Mouse (Mus musculus): ENCODE measurements around the gene Shkbp1.

Shkbp1 gene

GRCm38 (mm10) chr7:27366082-27366844 lies 10.4 kb upstream of the Shkbp1 start:
- no peak for DNase-seq (ENCODE audit: low spot score)

- no peak for DNase-seq (ENCODE audit: low spot score)
Measured at GRCm38 (mm10) chr7:27364379-27364778, 8.6 kb upstream of the Shkbp1 start.

GRCm38 (mm10) chr7:27361283-27361946 lies 5.6 kb upstream of the Shkbp1 start:
- DNase-seq (ENCODE audit: low spot score) = peak; percentile 98

DNA sequence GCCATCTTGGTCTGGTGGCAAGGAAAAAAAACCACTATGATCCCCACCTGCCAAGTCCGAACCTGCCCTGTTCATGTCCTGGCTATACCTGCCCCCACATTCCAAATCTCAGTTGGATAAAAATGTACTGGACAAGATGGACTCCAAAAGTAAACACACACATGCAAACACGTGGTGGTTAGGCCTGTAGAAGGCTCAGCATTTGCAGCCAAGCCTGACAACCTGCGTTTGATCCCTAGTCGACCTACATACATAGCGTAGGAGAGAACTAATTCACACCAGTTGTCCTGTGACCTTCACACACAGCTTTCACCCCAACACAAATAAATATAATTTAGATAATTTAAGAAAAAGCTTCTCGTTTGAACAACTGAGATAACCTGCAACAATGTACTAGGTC lies 4.9 kb upstream of the Shkbp1 start:
- DNase-seq (ENCODE audit: low spot score) = no peak

DNA sequence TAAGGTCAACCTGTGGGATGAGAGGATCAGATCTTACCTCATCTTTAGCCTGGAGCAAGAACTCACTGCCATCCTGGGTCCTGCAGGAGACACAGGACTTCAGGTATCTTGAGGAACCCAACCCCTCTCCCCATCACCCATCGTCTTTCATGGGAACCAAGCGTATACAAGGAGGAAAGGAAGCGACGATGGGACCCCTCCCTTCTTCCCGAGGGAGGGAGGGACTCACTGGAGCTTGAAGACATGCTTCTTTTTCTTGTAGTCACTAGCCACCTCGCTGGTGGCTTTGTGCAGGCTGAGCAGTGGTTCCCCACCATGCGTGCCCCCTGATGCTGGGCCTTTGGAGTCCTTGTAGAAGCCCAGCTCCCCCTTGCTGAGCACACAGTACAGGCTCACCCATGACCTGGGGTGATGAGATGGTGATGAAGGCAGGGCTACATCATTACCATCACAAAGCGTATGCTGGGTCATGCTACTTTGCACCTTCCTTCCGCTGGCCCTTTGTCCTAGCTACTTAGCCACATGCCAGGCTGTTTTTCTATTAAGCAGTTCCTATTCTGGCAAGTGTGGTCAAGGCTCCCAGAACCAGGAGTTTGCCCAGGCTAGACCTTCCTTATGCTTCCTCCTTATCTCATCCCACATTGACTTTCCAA lies 4.0 kb upstream of the Shkbp1 start:
- DNase-seq (ENCODE audit: low spot score) = no peak

DNA sequence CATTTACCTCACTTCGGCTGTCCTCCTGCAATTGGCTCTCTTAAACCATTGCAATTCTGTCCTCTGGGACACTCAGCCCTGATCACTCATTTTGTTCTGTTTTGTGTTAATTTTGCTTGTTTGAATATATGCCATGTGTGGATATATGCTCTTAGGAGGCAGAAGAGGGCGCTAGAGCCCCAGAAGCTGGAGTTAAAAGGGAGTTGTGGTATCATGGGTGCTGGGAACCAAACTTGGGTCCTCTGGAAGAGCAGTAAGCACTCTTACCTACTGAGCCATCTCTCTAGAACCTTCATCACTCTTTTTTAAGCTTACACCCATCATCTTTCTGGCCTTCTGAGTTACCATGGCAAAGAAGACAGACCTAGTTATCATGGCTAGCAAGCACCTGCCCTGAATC lies 3.3 kb upstream of the Shkbp1 start:
- DNase-seq (ENCODE audit: low spot score) = no peak

- no peak for DNase-seq (ENCODE audit: low spot score)
Measured at GRCm38 (mm10) chr7:27357595-27357978, 1.8 kb upstream of the Shkbp1 start.

DNA sequence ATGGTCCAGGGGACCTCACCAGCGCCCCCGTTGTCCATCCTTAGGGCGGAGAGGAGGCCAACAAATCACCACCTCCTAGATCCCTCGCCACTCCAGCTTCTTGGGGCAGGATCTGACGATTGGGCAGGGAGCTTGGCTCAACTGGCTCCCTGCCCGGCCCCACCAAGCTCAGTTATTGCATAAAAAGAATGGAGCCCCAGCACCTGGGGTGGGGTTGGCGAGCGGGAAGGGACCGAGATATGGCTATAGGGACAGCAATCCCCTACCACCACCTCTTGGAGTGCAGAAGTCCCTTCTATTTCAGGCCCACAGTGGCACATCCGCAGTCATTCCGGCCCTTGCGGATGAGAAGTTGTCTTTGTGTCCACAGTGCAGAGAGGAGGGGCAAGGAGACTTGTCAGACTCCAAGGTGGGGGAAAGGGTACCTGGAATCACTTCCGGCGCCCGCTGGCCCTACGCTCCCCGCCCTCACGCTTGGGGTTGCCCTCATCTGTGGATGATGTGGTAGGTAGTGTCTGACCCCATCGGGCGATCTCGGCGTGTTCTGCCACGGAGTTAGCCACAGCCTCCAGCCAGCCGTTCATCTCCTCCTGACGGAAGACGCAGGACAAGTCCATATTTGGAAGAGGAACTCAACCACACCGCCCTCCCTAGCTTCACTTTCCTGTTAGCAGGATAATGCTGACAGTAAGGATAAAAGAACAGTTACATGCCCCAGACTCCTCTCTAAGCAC lies 1.2 kb upstream of the Shkbp1 start, which contains the start of gene Gm20479:
Gm20479 (minus strand) TSS at position 559 of the 734 bp plus-strand sequence.
- DNase-seq (ENCODE audit: low spot score) = no peak

GRCm38 (mm10) chr7:27356248-27356647 lies 429 bp upstream of the Shkbp1 start:
- no peak for DNase-seq (ENCODE audit: low spot score)

- no peak for DNase-seq (ENCODE audit: low spot score)
Measured at GRCm38 (mm10) chr7:27355261-27355660, 558 bp downstream of the Shkbp1 start.

DNA sequence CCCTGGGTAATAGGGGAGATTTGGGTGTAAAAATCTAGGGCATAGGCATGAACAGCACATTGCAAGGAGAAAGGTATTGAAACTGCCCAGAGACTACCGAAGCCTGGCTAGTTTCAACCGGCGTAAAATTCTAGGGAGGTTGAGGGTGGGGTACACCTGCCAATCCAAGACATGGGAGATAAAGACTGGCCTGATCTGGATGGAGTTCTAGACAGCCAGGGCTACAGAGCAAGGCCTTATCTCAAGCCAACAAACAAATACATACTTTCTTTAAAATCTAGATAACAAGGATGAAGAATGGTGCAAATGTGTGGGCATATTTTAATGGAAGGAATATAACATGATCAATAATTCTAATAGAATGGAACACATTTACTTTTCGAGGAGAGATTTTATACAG lies 1.0 kb downstream of the Shkbp1 start:
- no peak for DNase-seq (ENCODE audit: low spot score)

- DNase-seq (ENCODE audit: low spot score) = no peak
Measured at GRCm38 (mm10) chr7:27354144-27354543, 1.7 kb downstream of the Shkbp1 start.

- DNase-seq (ENCODE audit: low spot score) = no peak
Measured at GRCm38 (mm10) chr7:27345444-27345843, 10.4 kb downstream of the Shkbp1 start.

GRCm38 (mm10) chr7:27342595-27342994 lies 13.2 kb downstream of the Shkbp1 start:
- no peak for DNase-seq (ENCODE audit: low spot score)

GRCm38 (mm10) chr7:27339519-27339918 lies 16.3 kb downstream of the Shkbp1 start:
- DNase-seq (ENCODE audit: low spot score) = no peak

DNA sequence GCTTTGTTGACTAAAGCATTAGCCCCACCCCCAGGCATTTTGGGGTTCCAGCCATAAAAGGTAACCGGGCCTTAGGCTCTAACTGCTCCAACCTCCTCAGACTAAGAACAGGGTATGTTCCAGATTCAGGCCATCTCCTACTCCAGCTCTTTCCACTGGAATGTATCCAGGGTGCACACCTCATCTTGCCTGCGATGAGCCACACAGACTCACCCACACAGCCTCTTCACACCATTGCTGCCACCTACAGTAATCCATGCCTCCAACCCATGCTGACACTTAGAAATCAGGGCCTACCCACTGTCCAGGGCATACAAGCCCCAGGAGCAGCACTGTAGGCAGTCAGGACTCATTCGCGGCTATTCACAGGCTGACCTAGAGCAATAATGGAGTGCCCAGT lies 16.7 kb downstream of the Shkbp1 start:
- DNase-seq (ENCODE audit: low spot score) = no peak

GRCm38 (mm10) chr7:27337175-27337853 lies 18.5 kb downstream of the Shkbp1 start, which contains the start of gene Ltbp4:
Gene Ltbp4, minus strand, starts transcription at chr7:27337692.
- DNase-seq (ENCODE audit: low spot score) = no peak

DNA sequence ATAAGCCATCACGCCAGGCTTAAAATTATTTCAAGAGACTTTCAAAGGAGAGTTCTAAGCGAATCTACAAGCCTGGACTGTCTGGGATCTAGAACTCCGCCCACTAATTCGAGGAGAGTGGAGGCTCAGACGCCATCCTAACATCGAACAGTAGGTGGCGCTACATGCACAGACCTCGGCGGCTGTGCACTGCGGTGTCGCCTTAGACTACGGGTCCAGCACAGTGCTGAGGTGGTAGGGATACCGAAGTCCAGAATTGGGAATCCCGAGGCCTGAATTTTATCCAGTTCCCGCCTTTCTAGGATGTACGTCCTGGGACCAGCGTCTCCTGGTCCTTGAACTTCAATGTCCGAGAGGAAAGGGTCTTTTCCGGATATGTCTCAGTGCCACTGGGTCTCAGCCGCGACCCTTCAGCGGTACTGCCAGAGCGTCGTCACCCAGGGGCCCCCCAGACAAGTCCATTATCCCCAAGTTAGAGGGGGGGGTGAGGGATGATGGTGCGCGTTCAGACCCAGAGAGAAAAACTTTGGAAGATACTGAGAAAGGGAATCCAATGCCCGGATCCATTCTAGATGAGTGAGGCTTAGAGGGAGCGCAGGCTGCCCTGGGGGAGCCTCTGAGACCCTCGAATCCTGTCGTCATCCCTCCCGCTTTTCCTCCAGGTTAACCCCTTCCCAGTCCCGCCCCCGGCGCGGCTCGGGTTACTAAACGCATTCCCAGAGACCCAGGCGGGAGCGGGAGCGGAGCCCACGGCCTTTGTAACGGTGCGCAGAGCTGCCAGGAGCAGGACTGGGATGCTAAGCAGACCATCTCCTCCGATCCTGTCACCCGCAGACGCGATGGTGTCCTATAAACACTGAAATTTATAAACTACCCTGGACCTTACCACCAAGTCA lies 19.6 kb downstream of the Shkbp1 start:
- peak; percentile 94 for DNase-seq (ENCODE audit: low spot score)

DNA sequence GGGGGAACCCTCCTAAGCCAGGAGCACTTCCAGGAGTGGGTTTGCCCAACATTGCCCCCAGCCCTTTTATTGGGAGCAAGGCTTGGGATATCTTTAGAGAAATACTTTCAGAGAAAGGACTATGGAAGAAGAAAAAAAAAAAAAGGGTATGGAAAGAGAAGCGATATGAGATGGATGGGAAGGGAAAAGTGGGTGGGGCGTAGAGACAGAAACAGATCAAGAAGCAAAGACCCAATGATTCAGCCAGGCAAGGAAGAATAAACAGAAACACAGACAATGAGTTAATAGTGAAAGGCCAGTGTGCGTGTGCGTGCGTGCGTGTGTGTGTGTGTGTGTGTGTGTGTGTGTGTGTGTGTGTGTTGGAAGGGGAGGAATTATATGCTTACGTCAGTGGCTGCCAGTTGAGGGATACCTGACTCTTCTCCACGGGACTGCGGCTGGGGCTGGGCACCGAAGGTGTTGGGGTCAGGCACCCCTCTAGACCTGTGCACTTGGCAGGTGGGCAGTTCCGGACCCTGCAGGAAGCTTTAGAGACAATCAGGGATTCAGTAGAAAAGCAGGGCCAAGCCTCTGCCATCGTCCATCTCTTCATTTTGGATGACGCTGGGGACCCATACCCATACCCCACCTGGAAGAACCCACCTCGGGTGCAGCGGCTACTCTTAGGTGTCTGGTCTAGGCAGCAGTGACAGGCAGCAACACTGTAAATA lies 20.7 kb downstream of the Shkbp1 start:
- no peak for DNase-seq (ENCODE audit: low spot score)

DNA sequence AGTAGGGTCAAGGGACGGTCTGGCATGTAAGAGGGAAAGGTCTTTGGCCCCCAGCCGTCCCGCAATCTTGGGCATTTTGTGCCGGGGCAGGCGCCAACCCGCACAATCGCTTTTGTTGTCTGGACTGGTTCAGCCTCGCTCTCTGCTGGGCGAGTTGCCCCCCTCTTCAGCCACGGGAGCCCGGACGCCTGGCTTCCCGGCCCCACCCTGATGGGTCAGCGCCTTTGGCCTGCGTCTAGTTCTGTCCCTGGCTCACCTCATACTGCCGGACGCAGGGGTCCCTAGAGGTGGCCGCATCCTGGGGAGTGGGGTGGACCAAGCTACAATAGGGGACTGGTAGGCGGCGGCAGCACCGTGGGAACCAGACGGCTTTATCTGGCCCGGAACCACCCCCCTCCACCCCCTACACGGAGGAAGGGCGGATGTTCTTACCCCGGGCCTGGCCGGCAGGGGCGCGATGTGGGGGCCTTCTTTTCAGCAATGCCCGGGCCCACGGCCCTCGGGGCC lies 21.4 kb downstream of the Shkbp1 start:
- DNase-seq (ENCODE audit: low spot score) = no peak

Data from ovary, postnatal 14 days (tissue).